Mouse (Mus musculus) cerebellum, adult 2 months (tissue): ENCODE measurements around the gene Has1. TPM values are rescaled to one million over a fixed set of nuclear protein-coding genes. Genes with fewer than 3 reads are reported as not detected.

ENCODE experiments used
- DNase-seq, 2 experiments: peaks; one replicate each; pipeline ENCODE4 v3.0.0; 2021
- H3K27ac ChIP-seq: fragments of 200-500 bp; 2 replicates; pipeline ENCODE4 v1.5.1; 2012; ENCODE audit warnings: low read length, control low read depth, inconsistent platforms; ENCODE audit not compliant: insufficient read depth
- H3K27me3 ChIP-seq: fragments of 200-500 bp; 2 replicates; pipeline ENCODE4 v1.6.1; 2012; ENCODE audit warnings: inconsistent platforms, mild to moderate bottlenecking, low read length, moderate library complexity; ENCODE audit not compliant: control insufficient read depth, insufficient read depth
- H3K4me1 ChIP-seq: fragments of 200-500 bp; 2 replicates; pipeline ENCODE4 v1.6.1; 2011; ENCODE audit warnings: low read length; ENCODE audit not compliant: control insufficient read depth, insufficient read depth
- H3K4me3 ChIP-seq: fragments of 200-500 bp; replicated peaks from 2 replicates; pipeline ENCODE3; 2011; ENCODE audit warnings: mild to moderate bottlenecking, low read depth, low read length, control low read depth; ENCODE audit not compliant: insufficient read depth
- CTCF ChIP-seq: fragments of 200-500 bp; IDR thresholded peaks from 2 replicates; pipeline ENCODE4 v1.5.1; 2011; ENCODE audit warnings: low read depth, mild to moderate bottlenecking, control low read depth, low read length, moderate library complexity, borderline replicate concordance; ENCODE audit not compliant: insufficient read depth
- POLR2A ChIP-seq: fragments of 200-500 bp; IDR thresholded peaks from 2 replicates; pipeline ENCODE4 v1.6.1; 2011; ENCODE audit warnings: low read length, control low read depth, borderline replicate concordance; ENCODE audit not compliant: insufficient read depth
- WGBS: fragments of 180-500 bp; shearing (Covaris S2); methylation state at CpG from one replicate; pipeline ENCODE4 v1.1.7; 2018; 5-methylcytosine and 5-hydroxymethylcytosine counted together
- polyA plus RNA-seq: library from polyadenylated mRNA; depleted of rRNA; stranded (reverse); fragments of >200 nt; gene quantifications from 2 replicates; pipeline ENCODE4 v1.2.3, GENCODE M21; 2012

The Has1 gene
- polyA plus RNA-seq, 1 experiment = 0.93 TPM

- 77% methylated on average over 1 of the region's 1 CpGs for WGBS
- Histone ChIP-seq H3K27ac (no peak overlapping the region), H3K27me3 (no peaks in the 10 kb centered on the region), H3K4me3 (no peak overlapping the region), H3K4me1 (no peaks in the 10 kb centered on the region)
- no peak for DNase-seq
- TF ChIP-seq POLR2A = no peak
- no peak for TF ChIP-seq CTCF
These were observed 24.3 kb upstream of the Has1 start for GRCm38 (mm10) chr17:17879347-17879746.

GRCm38 (mm10) chr17:17871697-17872096 is 16.7 kb upstream of the Has1 start:
- no peak for DNase-seq
- Histone ChIP-seq H3K27ac (no peak overlapping the region), H3K4me1 (no peaks in the 10 kb centered on the region), H3K27me3 (no peaks in the 10 kb centered on the region), H3K4me3 (no peak overlapping the region)
- WGBS = 91% methylated on average over 2 of the region's 2 CpGs
- TF ChIP-seq CTCF (no peak), POLR2A (no peak)

GRCm38 (mm10) chr17:17870892-17871550 is 16.0 kb upstream of the Has1 start:
- no peak for DNase-seq
- Histone ChIP-seq H3K4me1 (no peaks in the 10 kb centered on the region), H3K4me3 (no peak overlapping the region), H3K27ac (no peak overlapping the region), H3K27me3 (no peaks in the 10 kb centered on the region)
- TF ChIP-seq CTCF = no peak
- 84% methylated on average over 2 of the region's 2 CpGs for WGBS

- Histone ChIP-seq H3K27me3 (no peaks in the 10 kb centered on the region), H3K4me3 (no peak overlapping the region), H3K27ac (no peak overlapping the region), H3K4me1 (no peaks in the 10 kb centered on the region)
- DNase-seq = no peak
- 55% methylated on average over 11 of the region's 11 CpGs for WGBS
- TF ChIP-seq CTCF = no peak
- no peak for TF ChIP-seq POLR2A
These were observed 11.9 kb upstream of the Has1 start for GRCm38 (mm10) chr17:17866801-17867469.

GRCm38 (mm10) chr17:17865168-17865567 is 10.2 kb upstream of the Has1 start:
- H3K4me3 ChIP-seq = no peak overlapping the region
- H3K4me1 ChIP-seq = no peaks in the 10 kb centered on the region
- DNase-seq = no peak
- WGBS = 40% methylated on average over 2 of the region's 2 CpGs
- H3K27me3 ChIP-seq = no peaks in the 10 kb centered on the region
- H3K27ac ChIP-seq = no peak overlapping the region
- TF ChIP-seq POLR2A (no peak), CTCF (no peak)

- Histone ChIP-seq H3K27ac (no peak overlapping the region), H3K27me3 (no peaks in the 10 kb centered on the region), H3K4me1 (no peaks in the 10 kb centered on the region), H3K4me3 (no peak overlapping the region)
- TF ChIP-seq CTCF (no peak), POLR2A (no peak)
- DNase-seq = no peak
- 39% methylated on average over 1 of the region's 1 CpGs for WGBS
These were observed 7.4 kb upstream of the Has1 start for GRCm38 (mm10) chr17:17862360-17862759.

- no peak overlapping the region for H3K4me3 ChIP-seq
- H3K27ac ChIP-seq = no peak overlapping the region
- DNase-seq = no peak
- H3K27me3 ChIP-seq = no peaks in the 10 kb centered on the region
- H3K4me1 ChIP-seq = no peaks in the 10 kb centered on the region
- 86% methylated on average over 3 of the region's 3 CpGs for WGBS
- TF ChIP-seq CTCF = no peak
These were observed 5.1 kb upstream of the Has1 start for GRCm38 (mm10) chr17:17860110-17860509.

- no peak for DNase-seq
- Histone ChIP-seq H3K4me3 (no peak overlapping the region), H3K27ac (no peak overlapping the region), H3K4me1 (no peaks in the 10 kb centered on the region), H3K27me3 (no peaks in the 10 kb centered on the region)
- WGBS = 63% methylated on average over 1 of the region's 1 CpGs
- TF ChIP-seq POLR2A = no peak
- no peak for TF ChIP-seq CTCF
These were observed 2.4 kb upstream of the Has1 start for GRCm38 (mm10) chr17:17857446-17857845.
